Mouse (Mus musculus) layer of hippocampus, adult 8-10 months (tissue): ENCODE results near the gene Arsk. TPM values are rescaled to one million over a fixed set of nuclear protein-coding genes. Genes with fewer than 3 reads are reported as not detected.

ENCODE experiments used
- DNase-seq, 2 experiments: peaks; one replicate each; pipeline ENCODE4 v3.0.0; 2022; ENCODE audit warnings: low spot score in 2 of 2
- total RNA-seq, 4 experiments: library from RNA; stranded (reverse); gene quantifications; 2 replicates each; pipeline ENCODE4 v1.2.4; 2022

Gene Arsk
- total RNA-seq = 10 to 100 TPM in 3 of 4 experiments, 1 to 10 TPM in 1; 7.7 to 11.5 (median 10.8) TPM

DNA sequence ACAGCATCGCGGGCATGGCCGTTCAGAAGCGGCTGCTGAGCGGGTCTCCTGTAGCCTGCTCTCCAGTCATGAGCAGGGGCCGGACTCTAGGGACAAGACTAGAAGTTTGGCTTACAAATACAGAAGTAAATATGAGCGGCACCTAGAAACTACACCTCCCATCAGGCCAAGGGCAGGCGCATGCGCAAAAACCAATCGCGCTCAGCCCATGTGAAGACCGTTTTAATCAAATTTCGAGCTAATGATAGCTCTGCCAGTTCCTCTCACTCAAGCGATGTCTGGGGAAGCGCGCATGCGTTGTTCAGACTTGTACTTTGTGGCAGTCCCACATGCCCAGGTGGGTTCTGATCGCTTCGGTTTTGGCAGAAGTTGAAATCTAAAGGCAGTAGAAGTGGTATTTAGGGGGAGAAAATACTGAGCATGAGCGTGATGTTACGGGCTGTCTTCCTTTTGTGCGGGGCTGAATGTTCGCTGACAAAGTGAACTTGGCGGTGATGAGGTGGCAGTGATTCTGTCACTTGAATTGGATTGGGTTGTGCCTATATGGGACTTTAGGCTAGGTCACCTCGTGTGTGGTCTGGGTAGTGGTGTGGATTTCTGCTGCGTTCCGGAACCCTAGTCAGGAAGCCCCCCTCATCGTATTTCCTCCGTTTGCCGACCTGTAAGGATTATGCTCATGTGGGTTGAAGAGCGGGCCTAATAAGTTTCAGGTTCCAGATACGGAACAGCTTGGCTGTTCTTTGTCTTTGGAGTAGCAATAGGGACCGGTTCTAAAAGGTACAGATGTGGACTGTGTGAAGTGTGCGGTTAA lies at the start of gene Arsk, which contains the start of gene Ttc37:
Gene Arsk (minus strand): TSS at position 168 of the 811 bp plus-strand sequence.
Gene Ttc37 (plus strand): TSS at position 242 of the 811 bp plus-strand sequence.
- peak; percentile 94 to 95 for DNase-seq

- no peak for DNase-seq
Observed at GRCm38 (mm10) chr13:76141117-76141808, 42.8 kb upstream of the Arsk start.

DNA sequence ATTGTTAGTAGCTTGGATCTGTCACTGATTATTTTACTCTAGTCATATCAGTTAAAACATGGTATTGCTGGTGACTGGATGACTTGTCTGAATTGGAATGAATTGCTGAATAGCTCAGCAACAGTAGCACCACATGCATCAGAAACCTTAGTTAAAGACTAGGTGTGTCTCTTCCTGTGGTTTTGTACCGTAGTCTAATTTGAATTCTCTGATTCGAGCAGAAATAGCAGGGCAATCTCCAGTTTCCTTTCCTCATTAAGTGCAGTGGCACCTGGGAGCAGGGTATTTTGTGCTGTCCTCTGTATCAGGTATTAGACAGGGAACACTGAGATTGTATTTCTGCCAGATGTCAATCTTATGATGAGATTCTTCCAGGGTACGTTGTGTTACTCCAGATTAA lies 40.4 kb upstream of the Arsk start:
- DNase-seq = no peak

GRCm38 (mm10) chr13:76132415-76132814 lies 34.0 kb upstream of the Arsk start:
- no peak for DNase-seq

GRCm38 (mm10) chr13:76128799-76129198 lies 30.3 kb upstream of the Arsk start:
- DNase-seq = no peak

DNA sequence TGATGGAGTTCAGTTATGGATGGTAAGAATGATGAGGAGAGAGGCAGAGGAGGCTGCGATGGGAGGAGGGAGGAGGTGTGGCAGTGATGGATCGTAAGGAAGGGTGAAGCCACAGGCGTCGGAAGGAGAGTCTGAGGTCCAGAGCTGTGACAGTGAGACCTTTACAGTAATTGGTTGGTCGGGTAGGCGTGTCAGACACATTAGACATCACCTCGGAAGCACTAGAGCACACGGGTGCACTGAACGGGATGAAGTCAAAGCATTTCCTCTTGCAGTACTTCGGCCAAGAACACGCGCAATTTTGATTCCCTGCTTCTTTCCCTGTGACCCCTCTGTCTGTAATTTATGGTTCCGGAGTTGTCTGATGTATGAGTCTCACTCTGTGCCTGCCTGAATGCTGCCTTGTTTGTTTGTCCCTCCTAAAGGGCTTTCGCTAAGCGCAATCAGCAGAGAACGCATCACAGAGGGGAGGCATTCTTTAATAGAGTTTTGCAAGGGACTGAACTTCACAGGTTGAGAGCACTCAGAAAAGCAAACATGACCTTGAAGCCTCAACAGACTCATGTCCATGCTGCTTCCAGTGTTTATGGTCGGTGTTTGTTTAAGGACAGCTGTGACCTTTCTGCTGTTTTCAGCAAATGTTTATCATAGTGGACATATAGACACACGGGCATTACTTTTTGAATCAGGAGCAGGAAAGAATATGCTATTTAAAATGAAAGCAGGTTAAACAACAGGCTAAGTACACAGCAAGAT lies 10.8 kb upstream of the Arsk start:
- no peak for DNase-seq

- DNase-seq = no peak
Observed at GRCm38 (mm10) chr13:76101989-76102388, 3.5 kb upstream of the Arsk start.

- no peak for DNase-seq
Observed at GRCm38 (mm10) chr13:76098116-76098492, 356 bp downstream of the Arsk start.

DNA sequence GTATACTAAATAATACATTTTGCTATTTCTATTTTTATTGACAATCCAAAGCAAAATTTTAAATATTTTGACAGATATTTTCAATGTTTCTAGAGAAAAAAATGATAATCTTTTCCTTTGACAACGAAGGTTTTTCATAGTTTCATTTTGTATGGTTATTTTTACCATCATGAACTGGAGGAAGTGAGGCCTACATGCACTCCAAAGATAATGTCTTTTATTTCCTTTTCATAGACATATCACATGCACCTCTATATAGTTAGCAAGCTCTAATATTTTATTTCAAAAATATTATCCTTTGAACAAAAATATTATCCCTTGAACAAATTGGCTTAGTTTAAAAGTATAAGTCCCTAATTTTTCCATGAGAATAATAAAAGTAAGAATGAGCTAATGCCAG lies 24.1 kb downstream of the Arsk start:
- no peak for DNase-seq

DNA sequence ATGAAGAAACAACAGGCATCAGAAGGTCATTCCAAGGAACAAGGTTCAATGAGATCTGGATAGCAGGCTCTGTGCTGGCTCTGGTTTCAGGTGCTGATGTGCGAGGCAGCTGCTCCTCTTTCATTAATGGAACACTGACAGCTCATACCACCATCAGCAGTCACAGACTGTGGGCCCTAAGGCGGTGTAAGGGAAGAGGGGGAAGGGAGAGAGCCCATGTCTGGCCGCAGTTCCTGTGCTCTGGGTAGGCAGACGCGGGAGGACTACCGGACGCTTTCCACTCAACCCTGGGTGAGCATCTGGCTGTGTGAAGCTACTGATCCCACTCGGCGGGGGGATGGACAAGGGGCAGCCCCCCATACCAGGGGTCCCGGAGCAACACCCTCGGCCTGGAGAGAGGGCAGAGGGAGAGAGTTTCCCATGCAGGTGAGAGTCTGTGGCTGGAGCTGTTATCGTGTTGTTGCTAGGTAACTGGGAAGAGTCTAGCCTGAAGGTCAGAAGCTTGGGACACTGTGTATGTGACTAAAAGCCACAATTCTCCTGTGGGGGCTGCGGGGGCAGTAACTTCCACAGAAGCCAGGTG lies 34.0 kb downstream of the Arsk start:
- no peak for DNase-seq

DNA sequence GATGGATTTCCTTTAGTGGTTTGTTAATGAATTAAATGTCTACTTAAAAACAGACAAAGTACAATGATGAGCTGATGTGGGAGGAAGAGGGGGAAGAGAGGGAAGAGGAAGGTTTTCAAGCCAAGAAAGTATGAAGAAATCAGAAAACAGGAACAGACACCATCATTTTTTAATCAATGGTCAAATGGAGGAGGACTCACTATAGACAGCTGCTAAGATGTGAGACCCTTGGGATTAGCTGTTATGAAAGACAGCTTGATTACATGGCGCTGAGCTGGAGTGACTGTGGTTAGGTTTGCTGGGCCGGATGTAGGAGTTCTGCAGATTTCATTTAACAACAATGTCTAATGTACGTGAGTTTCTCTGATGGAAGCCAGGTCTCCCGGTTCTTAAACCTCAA lies 34.9 kb downstream of the Arsk start:
- DNase-seq = no peak

DNA sequence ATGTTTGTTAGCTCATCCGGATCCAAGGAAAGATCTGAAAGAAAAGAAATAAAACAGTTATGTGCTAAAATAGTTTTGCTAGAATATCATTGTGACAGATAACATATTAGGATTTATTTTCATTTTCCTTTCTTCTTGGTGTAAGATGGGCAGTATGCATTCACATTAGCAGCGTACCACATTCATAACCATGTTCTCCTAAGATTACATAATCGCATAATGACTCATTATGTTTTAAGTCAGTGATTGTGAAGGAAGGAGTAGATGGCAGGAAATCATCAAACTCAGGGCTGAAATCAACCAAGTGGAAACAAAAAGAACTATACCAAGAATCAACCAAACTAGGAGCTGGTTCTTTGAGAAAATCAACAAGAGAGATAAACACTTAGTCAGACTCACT lies 35.9 kb downstream of the Arsk start:
- no peak for DNase-seq

DNA sequence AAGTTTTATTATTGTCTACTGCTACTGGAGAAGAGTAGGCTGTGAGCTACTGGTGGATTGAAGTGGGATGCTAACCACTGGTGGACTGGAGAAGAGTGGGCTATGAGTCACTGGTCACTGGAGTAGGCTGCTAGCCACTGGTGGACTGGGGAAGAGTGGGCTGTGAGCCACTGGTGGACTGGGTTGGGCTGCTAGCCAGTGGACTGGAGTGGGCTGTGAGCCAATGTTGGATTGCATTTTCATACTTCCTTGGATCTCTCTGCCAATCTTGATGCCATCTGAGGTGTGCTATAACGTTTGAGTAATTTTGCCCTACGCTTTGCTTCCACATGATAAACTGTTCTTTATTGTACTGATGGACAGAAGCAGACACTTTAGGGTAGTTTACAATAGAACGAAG lies 36.3 kb downstream of the Arsk start:
- DNase-seq = no peak

- DNase-seq = no peak
Observed at GRCm38 (mm10) chr13:76059591-76059990, 38.9 kb downstream of the Arsk start.

DNA sequence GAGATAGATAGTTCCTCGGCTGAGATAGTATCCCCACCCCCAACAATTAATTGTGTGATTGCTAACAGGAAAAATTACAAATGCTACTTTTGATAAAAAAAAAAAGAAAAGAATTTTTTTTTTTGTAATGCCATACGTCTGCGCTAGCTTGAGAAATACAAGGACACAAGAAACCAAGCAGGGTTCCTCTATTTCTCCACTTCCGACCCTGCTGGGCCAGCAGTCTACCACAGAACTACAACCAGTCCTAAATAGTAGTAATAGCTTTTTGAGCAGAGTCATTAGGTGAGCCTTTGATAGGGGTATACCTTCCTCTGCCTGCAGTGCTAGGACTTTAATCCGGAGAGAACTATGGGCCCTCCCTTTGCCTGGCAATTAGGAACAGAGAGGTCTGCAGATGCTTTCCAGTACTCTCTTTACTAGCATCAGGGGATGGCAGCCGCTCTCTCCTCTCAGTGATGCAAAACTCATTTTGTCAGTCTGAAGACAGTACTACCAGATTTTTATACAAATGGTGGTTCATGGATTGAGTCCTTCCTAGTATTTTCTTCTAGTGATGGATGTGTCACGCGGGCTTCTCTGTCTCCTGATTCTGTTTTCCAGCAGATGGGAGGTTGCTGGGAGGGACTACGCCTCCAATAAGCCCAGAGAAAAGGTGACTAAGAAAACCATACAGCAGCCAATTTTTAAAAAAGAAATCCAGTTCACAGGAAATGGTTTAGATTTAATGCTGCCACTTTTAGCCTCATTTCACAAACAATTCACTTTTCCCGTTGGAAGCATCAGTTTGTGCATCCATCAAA lies 41.0 kb downstream of the Arsk start:
- peak; percentile 15 to 24 for DNase-seq

DNA sequence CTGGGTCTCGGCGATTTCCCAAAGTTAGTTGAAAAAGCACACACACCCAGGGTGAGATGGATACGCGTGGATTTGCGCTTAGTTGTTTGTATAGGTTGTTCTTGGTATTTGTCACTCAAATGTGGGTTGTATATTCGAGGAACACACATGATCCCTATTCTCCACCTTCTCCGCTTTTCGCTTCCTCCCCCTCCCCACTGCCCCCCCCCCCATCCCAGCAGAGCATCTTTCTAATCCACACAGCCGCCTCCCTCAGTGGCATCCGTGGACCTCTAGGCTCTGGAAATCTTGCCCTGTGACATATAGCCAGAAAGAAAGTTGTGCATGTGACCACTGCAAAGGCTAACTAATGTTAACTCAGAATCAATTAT lies 41.6 kb downstream of the Arsk start, which contains the start of gene Gpr150:
Gene Gpr150 (minus strand): TSS at position 101 of the 371 bp plus-strand sequence.
- DNase-seq = no peak

DNA sequence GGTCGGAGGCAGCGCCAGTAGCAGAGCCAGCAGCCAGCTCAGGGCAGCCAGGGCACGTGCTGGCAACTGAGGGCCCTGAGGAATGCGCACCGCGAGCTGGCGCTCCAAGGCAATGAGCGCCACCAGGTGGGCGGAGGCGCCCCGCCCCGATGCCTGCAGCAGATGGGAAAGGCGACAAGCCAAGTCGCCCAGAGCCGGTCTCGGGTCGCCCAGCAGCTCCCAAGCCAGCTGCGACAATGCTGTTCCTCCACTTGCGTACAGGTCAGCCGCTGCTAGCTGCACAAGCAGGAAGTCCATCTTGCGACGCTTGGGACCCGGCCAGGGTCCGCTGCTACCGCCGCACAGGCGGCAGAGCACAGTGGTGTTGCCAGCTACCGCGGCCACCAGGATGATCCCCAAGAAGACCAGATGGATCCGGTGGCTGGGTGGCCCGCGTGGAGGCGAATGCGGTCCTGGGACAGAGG lies 42.2 kb downstream of the Arsk start:
- peak; percentile 44 to 66 for DNase-seq

GRCm38 (mm10) chr13:76055391-76056232 lies 42.8 kb downstream of the Arsk start:
- peak; percentile 9 to 21 for DNase-seq

DNA sequence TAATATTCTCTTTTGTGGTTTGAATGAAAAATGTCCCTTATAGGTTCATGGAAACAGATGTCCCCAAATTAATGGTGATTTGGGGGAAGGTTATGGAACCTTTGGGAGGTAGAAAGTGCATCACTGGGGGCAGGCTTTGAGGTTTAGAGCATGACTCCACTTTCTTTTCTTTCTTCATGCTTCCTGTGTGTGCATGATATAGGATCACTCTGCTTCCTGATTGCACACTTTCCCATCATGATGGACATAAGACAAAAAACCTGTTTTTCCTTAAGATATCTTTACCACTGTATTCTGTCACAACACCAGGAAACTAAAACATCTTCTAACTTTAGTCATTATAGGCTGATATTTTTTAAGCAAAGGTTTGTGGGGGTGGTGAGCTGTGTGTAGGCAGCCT lies 53.5 kb downstream of the Arsk start:
- no peak for DNase-seq

GRCm38 (mm10) chr13:76042455-76042854 lies 56.0 kb downstream of the Arsk start:
- no peak for DNase-seq
